Mouse (Mus musculus): ENCODE measurements around the gene Atp5h.
"Not testable (repeated sequence)": the region's sequence is repeated elsewhere in the genome, so short reads cannot be mapped to it uniquely, and the experiment has no call there.

Atp5h gene

GRCm38 (mm10) chr11:115419531-115420237 is at the start of gene Atp5h, which contains the start of gene Kctd2:
Atp5h (minus strand) TSS chr11:115419962.
Kctd2 (plus strand) TSS chr11:115420128.
- DNase-seq: peak; percentile 96

GRCm38 (mm10) chr11:115467217-115467618 is 47.5 kb upstream of the Atp5h start:
- no peak for DNase-seq

DNA sequence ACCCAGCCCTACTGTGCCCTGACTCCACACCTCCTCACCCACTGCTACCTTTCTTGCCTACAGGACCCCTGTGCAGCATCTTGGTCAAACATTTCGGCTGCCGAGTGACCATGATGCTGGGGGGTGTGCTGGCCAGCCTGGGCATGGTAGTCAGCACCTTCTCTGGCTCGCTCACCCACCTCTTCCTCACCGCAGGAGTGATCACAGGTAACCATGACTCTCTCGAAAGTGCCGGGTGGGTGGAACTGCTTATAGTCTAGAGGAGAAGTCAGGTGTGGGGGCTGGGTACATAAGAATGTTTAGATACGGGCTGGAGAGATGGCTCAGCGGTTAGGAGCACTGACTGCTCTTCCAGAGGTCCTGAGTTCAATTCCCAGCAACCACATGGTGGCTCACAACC is 45.1 kb upstream of the Atp5h start:
- DNase-seq: no peak

- peak; percentile 57 for DNase-seq
These were observed 43.6 kb upstream of the Atp5h start for GRCm38 (mm10) chr11:115463397-115463796.

- peak; percentile 53 for DNase-seq
These were observed 42.6 kb upstream of the Atp5h start, which contains the start of gene Slc16a5 for GRCm38 (mm10) chr11:115462243-115462891. Slc16a5 (plus strand) TSS chr11:115462474.

- no peak for DNase-seq
These were observed 42.1 kb upstream of the Atp5h start for GRCm38 (mm10) chr11:115461846-115462242.

DNA sequence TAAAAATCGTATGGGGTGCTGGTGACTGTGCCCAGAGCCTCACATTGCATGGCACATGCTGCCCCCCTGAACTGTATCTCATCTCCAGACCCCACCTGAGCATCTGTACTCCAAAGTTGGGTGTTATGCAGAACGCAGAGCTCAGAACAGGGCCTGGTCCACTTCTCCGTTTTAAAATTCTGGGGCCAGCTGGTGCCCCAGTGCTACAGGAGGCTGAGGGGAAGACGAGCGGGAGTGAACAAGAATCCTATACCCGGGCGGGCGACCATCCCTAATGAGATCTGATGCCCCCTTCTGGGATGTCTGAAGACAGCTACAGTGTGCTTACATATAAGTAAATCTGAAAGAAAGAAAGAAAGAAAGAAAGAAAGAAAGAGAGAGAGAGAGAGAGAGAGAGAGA is 41.2 kb upstream of the Atp5h start:
- DNase-seq: no peak

GRCm38 (mm10) chr11:115457405-115457804 is 37.6 kb upstream of the Atp5h start:
- DNase-seq: peak; percentile 73

DNA sequence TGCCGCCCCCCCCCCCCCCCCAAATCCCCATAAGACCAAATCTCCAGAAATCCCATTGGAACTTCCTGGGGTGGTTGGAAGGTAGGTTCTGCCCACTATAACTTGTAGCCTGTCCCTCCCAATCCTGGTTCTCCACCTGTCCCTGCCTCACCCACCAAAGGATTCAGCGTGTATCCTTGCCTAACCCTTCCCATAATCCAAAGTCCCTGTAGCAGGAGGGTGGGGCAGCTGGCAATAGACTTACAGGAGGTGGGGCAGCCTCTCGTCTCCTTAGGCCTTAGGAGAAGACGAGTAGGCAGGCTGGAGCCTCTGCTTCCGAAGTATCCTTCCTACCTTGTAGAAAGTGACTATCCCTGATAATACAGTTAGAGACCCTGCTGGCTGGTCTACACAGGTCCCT is 36.4 kb upstream of the Atp5h start:
- peak; percentile 35 for DNase-seq

GRCm38 (mm10) chr11:115455619-115456018 is 35.9 kb upstream of the Atp5h start:
- DNase-seq: no peak

GRCm38 (mm10) chr11:115454822-115455221 is 35.1 kb upstream of the Atp5h start:
- DNase-seq: not testable (repeated sequence)

- peak; percentile 47 for DNase-seq
These were observed 33.5 kb upstream of the Atp5h start for GRCm38 (mm10) chr11:115453306-115453705.

DNA sequence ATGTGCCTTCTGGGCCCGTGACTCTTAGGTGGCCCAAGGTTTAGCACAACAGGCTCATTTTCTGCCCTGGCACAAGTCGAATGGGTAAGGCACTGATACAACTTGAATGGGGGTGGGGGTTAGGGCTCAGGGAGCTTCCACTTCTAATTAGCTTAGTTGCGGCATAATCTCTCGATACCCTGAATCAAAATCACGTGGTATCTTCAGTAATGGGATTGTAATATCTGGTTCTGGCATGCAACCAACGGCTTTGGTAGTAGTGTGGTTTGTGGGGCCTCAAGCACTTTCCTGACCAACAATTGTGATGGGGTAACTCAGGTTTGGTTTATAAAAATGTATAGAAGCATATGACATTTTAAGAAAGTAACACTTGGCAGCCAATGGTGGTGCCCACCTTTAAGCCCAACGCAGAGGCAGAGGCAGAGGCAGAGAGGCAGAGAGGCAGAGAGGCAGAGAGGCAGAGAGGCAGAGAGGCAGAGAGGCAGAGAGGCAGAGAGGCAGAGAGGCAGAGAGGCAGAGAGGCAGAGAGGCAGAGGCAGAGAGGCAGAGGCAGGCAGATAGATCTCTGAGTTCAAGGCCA is 32.6 kb upstream of the Atp5h start:
- DNase-seq: no peak

GRCm38 (mm10) chr11:115451781-115452241 is 32.0 kb upstream of the Atp5h start:
- DNase-seq: peak; percentile 56

DNA sequence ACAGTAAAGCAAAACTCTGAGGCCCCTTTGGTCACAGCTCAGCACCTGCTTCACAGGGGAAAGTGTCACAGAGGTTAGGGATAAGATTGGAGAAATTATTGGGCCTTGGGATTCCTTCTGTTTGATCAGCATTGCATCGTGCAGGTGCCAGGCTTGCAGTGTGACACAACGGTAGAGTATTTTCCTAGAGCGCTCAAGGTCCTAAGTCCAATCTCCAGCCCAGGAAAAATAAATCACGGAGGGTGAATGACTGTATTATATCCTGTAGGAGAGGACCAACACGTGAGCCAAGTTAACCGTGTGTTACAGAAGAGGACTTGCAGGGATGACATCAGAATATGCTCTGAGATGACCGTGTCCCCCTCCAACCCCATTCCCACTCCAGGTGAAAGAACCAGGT is 30.4 kb upstream of the Atp5h start:
- DNase-seq: peak; percentile 84

- DNase-seq: peak; percentile 94
These were observed 29.2 kb upstream of the Atp5h start for GRCm38 (mm10) chr11:115448998-115449397.

- DNase-seq: peak; percentile 91
These were observed 28.3 kb upstream of the Atp5h start for GRCm38 (mm10) chr11:115448075-115448474.

DNA sequence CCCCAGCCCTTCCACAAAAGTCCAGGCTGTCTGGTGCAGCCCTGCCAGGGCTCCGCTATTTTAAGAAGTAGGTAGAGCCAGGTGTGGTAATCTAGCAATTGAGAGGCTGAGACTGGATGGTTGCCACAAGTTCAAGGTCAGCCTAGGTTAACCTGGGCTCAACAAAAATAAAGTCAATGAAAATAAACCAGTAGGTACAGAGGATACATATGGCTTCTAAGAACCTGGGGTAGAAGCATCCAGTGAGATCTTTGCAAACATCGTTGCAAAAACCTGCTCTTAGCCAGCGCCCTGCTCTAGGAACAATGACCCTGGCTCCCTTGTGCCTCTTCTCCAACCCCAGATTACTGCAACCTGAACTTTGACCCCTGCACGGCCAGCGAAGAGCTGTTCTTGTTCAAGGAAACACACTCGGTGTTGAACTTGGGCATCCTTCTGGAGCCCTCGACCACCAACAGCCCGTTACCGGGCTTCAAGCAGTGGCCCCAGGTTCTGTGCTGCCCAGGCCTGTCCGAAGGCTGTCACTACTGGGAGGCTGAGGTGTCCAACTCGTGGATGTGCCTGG is 27.6 kb upstream of the Atp5h start:
- DNase-seq: peak; percentile 76

GRCm38 (mm10) chr11:115446906-115447305 is 27.1 kb upstream of the Atp5h start:
- peak; percentile 78 for DNase-seq

DNA sequence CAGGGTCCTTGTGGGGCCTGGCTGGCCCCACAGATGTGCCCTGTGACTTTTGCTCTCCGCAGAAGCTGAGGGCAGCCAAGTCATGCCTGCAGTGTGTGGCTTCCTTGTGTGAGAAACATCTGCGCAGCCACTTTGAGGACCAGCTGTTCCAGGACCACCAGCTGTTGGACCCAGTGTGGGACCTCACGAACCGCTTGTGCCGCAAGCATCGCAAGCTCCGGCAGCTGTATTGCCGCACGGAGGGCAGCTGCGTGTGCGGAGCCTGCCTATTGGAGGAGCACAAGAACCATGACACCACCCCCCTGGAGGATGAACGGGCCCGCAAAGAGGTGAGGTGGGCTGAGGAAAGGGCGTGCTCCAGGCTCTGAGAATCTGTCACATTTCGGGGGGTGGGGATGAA is 21.7 kb upstream of the Atp5h start:
- no peak for DNase-seq

DNA sequence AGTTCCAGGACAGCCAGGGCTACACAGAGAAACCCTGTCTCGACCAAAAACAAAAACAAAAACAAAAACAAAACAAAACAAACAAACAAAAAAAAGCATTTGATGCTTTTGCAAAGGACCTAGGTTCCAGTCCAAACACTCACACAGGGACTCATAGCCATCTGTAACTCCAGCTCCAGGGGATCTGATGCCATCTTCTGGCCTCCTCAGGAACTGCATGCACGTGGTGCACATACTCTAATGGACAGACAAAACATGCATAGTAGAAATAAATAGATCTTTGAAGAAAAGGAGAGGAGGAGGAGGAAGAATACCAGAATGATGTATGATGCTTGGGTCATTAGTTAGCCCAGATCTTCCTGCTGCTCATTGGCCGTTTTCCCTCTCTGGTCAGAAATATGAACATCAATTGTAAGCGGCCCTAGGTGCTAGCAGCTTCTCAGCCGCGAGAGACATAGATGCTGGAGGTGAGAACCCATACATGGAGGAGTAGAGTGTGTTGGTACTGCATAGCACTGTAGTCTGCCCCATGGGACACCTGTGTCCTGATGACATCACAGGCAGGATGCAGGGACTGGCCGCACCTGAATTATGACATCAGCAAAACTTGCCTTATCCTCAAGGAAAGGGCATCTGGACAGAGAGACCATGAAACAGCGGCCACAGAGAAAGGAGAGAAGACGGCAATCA is 20.3 kb upstream of the Atp5h start, which contains the start of gene Trim80:
Gene Trim80, plus strand, starts transcription at position 640 of the 690 bp plus-strand sequence.
- no peak for DNase-seq

DNA sequence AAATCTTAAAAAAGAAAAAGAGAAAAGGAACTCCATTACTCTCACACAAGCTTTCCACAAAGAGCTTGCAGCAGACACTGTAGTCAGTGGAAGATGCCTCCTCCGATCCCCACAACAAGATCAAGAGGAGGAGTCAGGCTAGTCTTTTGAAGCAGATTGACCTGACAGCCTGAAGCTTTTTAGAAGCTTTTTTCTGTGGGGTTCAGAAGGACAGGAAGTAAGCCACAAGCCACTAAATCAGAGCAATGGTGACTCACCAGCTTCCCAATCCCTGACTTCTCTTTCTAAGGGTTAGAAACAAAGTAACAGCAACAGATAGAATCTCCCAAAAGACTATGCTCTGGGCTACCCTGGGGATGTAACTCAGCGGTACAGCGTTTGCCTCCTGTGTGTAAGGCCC is 19.6 kb upstream of the Atp5h start:
- DNase-seq: no peak
